Mouse (Mus musculus): ENCODE results near the gene Bsg. TPM values are rescaled to one million over a fixed set of nuclear protein-coding genes. Genes with fewer than 3 reads are reported as not detected.
A peak's percentile ranks its signal among the peaks of the same experiment; 100 is the strongest.

Gene Bsg
- total and polyA plus RNA-seq, 3 experiments = 318 to 700 (median 346) TPM

DNA sequence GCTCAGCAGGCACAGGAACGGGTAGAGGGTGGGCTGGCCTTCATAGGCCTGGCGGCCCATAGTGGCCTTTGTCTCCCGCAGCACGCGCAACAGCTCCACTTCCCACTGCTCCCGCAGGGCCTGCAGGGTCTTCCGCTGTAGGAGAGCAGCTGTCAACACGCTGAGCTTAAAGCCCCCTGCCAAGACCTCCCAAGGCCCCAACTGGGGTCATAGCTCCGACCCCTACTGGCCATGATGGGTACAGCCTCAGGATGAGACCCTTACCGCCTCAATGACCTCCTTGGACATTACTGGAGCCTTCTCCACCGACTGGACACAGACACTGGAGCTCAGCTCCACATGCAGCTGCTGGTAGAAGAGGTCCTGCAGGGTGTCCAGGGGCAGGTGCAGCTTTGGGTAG lies 36.6 kb downstream of the Bsg start:
- peaks cover 0 to 3% of the 10 kb centered on the region in 2 experiments; a peak in 2 of 4 replicates for H3K36me3 ChIP-seq (ENCODE audit: control insufficient read depth in 1 of 2, insufficient read depth in 2 of 2, low read length in 2 of 2)
- no peak overlapping the region for H3K9ac ChIP-seq (ENCODE audit: control insufficient read depth, low read depth, low read length, poor library complexity, severe bottlenecking)
- H3K27ac ChIP-seq (ENCODE audit: control insufficient read depth, low read depth, low read length) = no peak overlapping the region
- H3K4me1 ChIP-seq (ENCODE audit: control insufficient read depth in 1 of 2, insufficient read depth in 2 of 2, low read length in 2 of 2) = peaks cover 0 to 6% of the 10 kb centered on the region in 2 experiments; a peak in 1 of 4 replicates
- no peak for DNase-seq (ENCODE audit: low read depth, low spot score)
- H3K4me3 ChIP-seq (ENCODE audit: control insufficient read depth in 1 of 2, insufficient read depth in 1 of 2, low read depth in 2 of 2, low read length in 2 of 2) = no peak overlapping the region
- TF ChIP-seq CTCF (IDR thresholded peaks at IDR 0.05 in 2 of 3, conservative IDR thresholded peaks at IDR 0.05 in 1 of 3; ENCODE audit: control insufficient read depth in 1 of 3, insufficient read depth in 1 of 3, low read depth in 2 of 3, low read length in 3 of 3, poor library complexity in 1 of 3, severe bottlenecking in 1 of 3) (peak; percentile 24 to 43 (median 30); a peak in 4 of 6 replicates), UBTF (IDR thresholded peaks at IDR 0.05; ENCODE audit: borderline replicate concordance, insufficient read depth, low read depth, low read length) (no peak), TAL1 (IDR thresholded peaks at IDR 0.05; ENCODE audit: low read length) (no peak), HCFC1 (IDR thresholded peaks at IDR 0.05; ENCODE audit: low read depth, low read length) (no peak), MYC (IDR thresholded peaks at IDR 0.05; ENCODE audit: low read depth, low read length) (no peak), NELFE (IDR thresholded peaks at IDR 0.05; ENCODE audit: low read depth, low read length) (no peak), MXI1 (IDR thresholded peaks at IDR 0.05; ENCODE audit: low read depth, low read length) (no peak), ZKSCAN1 (IDR thresholded peaks at IDR 0.05; ENCODE audit: low read depth, low read length) (no peak)
- H3K9me3 ChIP-seq (replicated peaks; ENCODE audit: insufficient read depth, low read length) = no peaks in the 10 kb centered on the region
- no peaks in the 10 kb centered on the region for H3K27me3 ChIP-seq (ENCODE audit: control insufficient read depth in 1 of 2, insufficient read depth in 2 of 2, low read length in 2 of 2)
- H3K79me2 ChIP-seq (ENCODE audit: control insufficient read depth, insufficient read depth, low read length, poor library complexity) = peaks cover 6% of the 10 kb centered on the region

DNA sequence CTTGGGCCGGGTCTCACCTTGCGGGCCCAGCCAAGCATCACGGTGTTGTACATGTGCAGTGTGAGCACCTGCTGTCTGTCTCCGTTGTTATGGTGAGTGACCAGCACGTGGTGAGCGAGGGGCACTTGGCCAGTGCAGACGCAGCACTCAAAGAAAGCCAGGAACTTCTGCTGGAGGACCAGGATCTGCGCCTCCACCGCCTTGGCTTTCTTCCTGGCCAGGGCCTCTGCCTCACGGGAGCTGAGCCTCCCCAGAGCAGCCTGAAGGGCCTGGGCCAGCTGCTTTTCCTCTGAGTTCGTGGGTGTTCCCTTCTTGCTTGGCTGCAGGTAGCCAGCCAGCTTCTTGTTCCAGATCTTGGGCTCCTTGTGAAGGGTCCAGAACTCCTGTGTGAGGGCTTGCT lies 38.9 kb downstream of the Bsg start:
- peaks cover 0 to 6% of the 10 kb centered on the region in 2 experiments; a peak in 3 of 4 replicates for H3K36me3 ChIP-seq (ENCODE audit: control insufficient read depth in 1 of 2, insufficient read depth in 2 of 2, low read length in 2 of 2)
- no peak for DNase-seq (ENCODE audit: low read depth, low spot score)
- peaks cover 9% of the 10 kb centered on the region for H3K79me2 ChIP-seq (ENCODE audit: control insufficient read depth, insufficient read depth, low read length, poor library complexity)
- H3K27ac ChIP-seq (ENCODE audit: control insufficient read depth, low read depth, low read length) = no peak overlapping the region
- no peak overlapping the region for H3K4me3 ChIP-seq (ENCODE audit: control insufficient read depth in 1 of 2, insufficient read depth in 1 of 2, low read depth in 2 of 2, low read length in 2 of 2)
- peaks cover 0 to 10% of the 10 kb centered on the region in 2 experiments; a peak in 2 of 4 replicates for H3K4me1 ChIP-seq (ENCODE audit: control insufficient read depth in 1 of 2, insufficient read depth in 2 of 2, low read length in 2 of 2)
- H3K9ac ChIP-seq (ENCODE audit: control insufficient read depth, low read depth, low read length, poor library complexity, severe bottlenecking) = no peak overlapping the region
- TF ChIP-seq TCF12 (IDR thresholded peaks at IDR 0.05; ENCODE audit: low read depth, low read length) (no peak), NRF1 (IDR thresholded peaks at IDR 0.05; ENCODE audit: insufficient read depth, low read depth, low read length, poor library complexity, severe bottlenecking) (no peak), USF1 (IDR thresholded peaks at IDR 0.05; ENCODE audit: low read depth, low read length) (no peak), TBP (IDR thresholded peaks at IDR 0.05; ENCODE audit: low read depth, low read length) (no peak), CHD1 (IDR thresholded peaks at IDR 0.05; ENCODE audit: low read depth, low read length) (no peak), RCOR1 (IDR thresholded peaks at IDR 0.05; ENCODE audit: low read depth, low read length) (no peak), KAT2A (conservative IDR thresholded peaks at IDR 0.05; ENCODE audit: low read depth, low read length) (no peak), USF2 (IDR thresholded peaks at IDR 0.05; ENCODE audit: borderline replicate concordance in 1 of 2, insufficient read depth in 1 of 2, low read depth in 1 of 2, low read length in 2 of 2) (no peak), ZKSCAN1 (IDR thresholded peaks at IDR 0.05; ENCODE audit: low read depth, low read length) (no peak), BHLHE40 (IDR thresholded peaks at IDR 0.05; ENCODE audit: borderline replicate concordance, low read depth, low read length) (no peak), MYB (IDR thresholded peaks at IDR 0.05; ENCODE audit: low read depth, low read length) (no peak), SIN3A (IDR thresholded peaks at IDR 0.05; ENCODE audit: low read length) (no peak), ZC3H11A (IDR thresholded peaks at IDR 0.05; ENCODE audit: low read depth, low read length) (no peak), RAD21 (IDR thresholded peaks at IDR 0.05; ENCODE audit: low read depth, low read length) (no peak), CTCF (IDR thresholded peaks at IDR 0.05 in 2 of 3, conservative IDR thresholded peaks at IDR 0.05 in 1 of 3; ENCODE audit: control insufficient read depth in 1 of 3, insufficient read depth in 1 of 3, low read depth in 2 of 3, low read length in 3 of 3, poor library complexity in 1 of 3, severe bottlenecking in 1 of 3) (no peak), MAX (IDR thresholded peaks at IDR 0.05; ENCODE audit: low read length) (no peak), ZNF384 (IDR thresholded peaks at IDR 0.05; ENCODE audit: low read depth, low read length) (no peak), MXI1 (IDR thresholded peaks at IDR 0.05; ENCODE audit: low read depth, low read length) (no peak), MAFK (IDR thresholded peaks at IDR 0.05; ENCODE audit: borderline replicate concordance, low read depth, low read length) (no peak), POLR2A (IDR thresholded peaks at IDR 0.05; ENCODE audit: control insufficient read depth in 1 of 2, insufficient read depth in 1 of 2, low read depth in 1 of 2, low read length in 2 of 2, poor library complexity in 1 of 2) (no peak)
- no peaks in the 10 kb centered on the region for H3K9me3 ChIP-seq (replicated peaks; ENCODE audit: insufficient read depth, low read length)
- H3K27me3 ChIP-seq (ENCODE audit: control insufficient read depth in 1 of 2, insufficient read depth in 2 of 2, low read length in 2 of 2) = no peaks in the 10 kb centered on the region
